Mouse (Mus musculus) testis, adult 2 months (tissue): ENCODE results near the gene Hrh2. TPM values are rescaled to one million over a fixed set of nuclear protein-coding genes. Genes with fewer than 3 reads are reported as not detected.

ENCODE experiments used
- H3K27ac ChIP-seq: fragments of 200-500 bp; 2 replicates; pipeline ENCODE4 v1.5.1; 2012; ENCODE audit warnings: low read depth, low read length; ENCODE audit not compliant: control insufficient read depth, insufficient read depth
- H3K27me3 ChIP-seq: fragments of 200-500 bp; 2 replicates; pipeline ENCODE4 v1.6.1; 2012; ENCODE audit warnings: mild to moderate bottlenecking, low read length, moderate library complexity; ENCODE audit not compliant: control insufficient read depth, insufficient read depth
- H3K36me3 ChIP-seq: fragments of 200-500 bp; 2 replicates; pipeline ENCODE4 v1.6.1; 2012; ENCODE audit warnings: mild to moderate bottlenecking, low read length; ENCODE audit not compliant: control insufficient read depth, insufficient read depth
- H3K4me1 ChIP-seq: fragments of 200-500 bp; 2 replicates; pipeline ENCODE4 v1.6.1; 2012; ENCODE audit warnings: low read length; ENCODE audit not compliant: control insufficient read depth, insufficient read depth
- H3K4me3 ChIP-seq: fragments of 200-500 bp; 2 replicates; pipeline ENCODE4 v1.5.1; 2012; ENCODE audit warnings: low read depth, mild to moderate bottlenecking, low read length, moderate library complexity, mixed read lengths; ENCODE audit not compliant: control insufficient read depth
- CTCF ChIP-seq: fragments of 200-500 bp; IDR thresholded peaks from 2 replicates; pipeline ENCODE4 v1.5.1; 2012; ENCODE audit warnings: low read depth, mild to moderate bottlenecking, inconsistent platforms, low read length, moderate library complexity; ENCODE audit not compliant: control insufficient read depth, insufficient read depth, insufficient replicate concordance
- POLR2A ChIP-seq: fragments of 200-500 bp; IDR thresholded peaks from 2 replicates; pipeline ENCODE4 v1.6.1; 2012; ENCODE audit warnings: low read depth, mild to moderate bottlenecking, inconsistent platforms, low read length, moderate library complexity; ENCODE audit not compliant: control insufficient read depth
- polyA plus RNA-seq: library from polyadenylated mRNA; depleted of rRNA; stranded (reverse); fragments of >200 nt; gene quantifications from 2 replicates; pipeline ENCODE4 v1.2.3, GENCODE M21; 2012; rRNA removed

Hrh2 gene
- polyA plus RNA-seq, 1 experiment = 0.12 TPM

- Histone ChIP-seq H3K4me3 (no peak overlapping the region; the same call in 1 of the 2 replicates), H3K27me3 (no peaks in the 10 kb centered on the region), H3K4me1 (peaks cover 7% of the 10 kb centered on the region), H3K27ac (no peak overlapping the region), H3K36me3 (no peaks in the 10 kb centered on the region)
- TF ChIP-seq POLR2A (no peak), CTCF (no peak)
Measured at GRCm38 (mm10) chr13:54282861-54283206, 90.9 kb downstream of the Hrh2 start.

Other genes with a start within 250 kb of the Hrh2 start
- 0.02 TPM in 1 of 2 replicates, not detected in the other for gene Drd1, start 136.4 kb upstream of the Hrh2 start, polyA plus RNA-seq
- gene Sfxn1, start 120.3 kb upstream of the Hrh2 start, polyA plus RNA-seq = 2.6 and 3.5 TPM in 2 replicates
- 0.23 and 0.31 TPM in 2 replicates for gene Cplx2, start 179.2 kb downstream of the Hrh2 start, polyA plus RNA-seq